Mouse (Mus musculus): ENCODE measurements around the gene Layn. TPM values are rescaled to one million over a fixed set of nuclear protein-coding genes. Genes with fewer than 3 reads are reported as not detected.

Layn gene
- polyA plus RNA-seq, 1 experiment from 2014 or later, result 5.2 TPM

GRCm38 (mm10) chr9:51021123-51021795, 55.6 kb downstream of the Layn start:
- H3K27me3 ChIP-seq (ENCODE audit: insufficient read depth, poor library complexity, severe bottlenecking), result no peaks in the 10 kb centered on the region
- no peaks in the 10 kb centered on the region for H3K36me3 ChIP-seq
- H3K9me3 ChIP-seq, result no peaks in the 10 kb centered on the region
- WGBS, result 78% methylated on average over 4 of the region's 4 CpGs
- H3K4me1 ChIP-seq, result no peaks in the 10 kb centered on the region
- no peak overlapping the region for H3K27ac ChIP-seq
- no peak overlapping the region for H3K4me3 ChIP-seq
- DNase-seq (ENCODE audit: low spot score), result no peak

- H3K27ac ChIP-seq, result no peak overlapping the region
- H3K4me1 ChIP-seq, result peaks cover 5% of the 10 kb centered on the region; the same call in 1 of the 2 replicates
- no peaks in the 10 kb centered on the region for H3K9me3 ChIP-seq
- 53% methylated on average over 3 of the region's 3 CpGs for WGBS
- no peaks in the 10 kb centered on the region for H3K36me3 ChIP-seq
- no peaks in the 10 kb centered on the region for H3K27me3 ChIP-seq (ENCODE audit: insufficient read depth, poor library complexity, severe bottlenecking)
- no peak overlapping the region for H3K4me3 ChIP-seq
- DNase-seq (ENCODE audit: low spot score), result no peak
Measured at GRCm38 (mm10) chr9:51020351-51020750, 56.5 kb downstream of the Layn start.

- DNase-seq (ENCODE audit: low spot score), result no peak
- H3K27ac ChIP-seq, result no peak overlapping the region
- no peaks in the 10 kb centered on the region for H3K9me3 ChIP-seq
- no peaks in the 10 kb centered on the region for H3K27me3 ChIP-seq (ENCODE audit: insufficient read depth, poor library complexity, severe bottlenecking)
- H3K36me3 ChIP-seq, result no peaks in the 10 kb centered on the region
- 74% methylated on average over 7 of the region's 7 CpGs for whole genome bisulfite sequencing
- H3K4me1 ChIP-seq, result peaks cover 5% of the 10 kb centered on the region; the same call in 1 of the 2 replicates
- no peak overlapping the region for H3K4me3 ChIP-seq
Measured at GRCm38 (mm10) chr9:51019670-51020069, 57.2 kb downstream of the Layn start.

GRCm38 (mm10) chr9:51015732-51016131, 61.2 kb downstream of the Layn start:
- no peaks in the 10 kb centered on the region; the same call in 1 of the 2 replicates for H3K27me3 ChIP-seq (ENCODE audit: insufficient read depth, poor library complexity, severe bottlenecking)
- H3K36me3 ChIP-seq, result no peaks in the 10 kb centered on the region
- 17% methylated on average over 4 of the region's 4 CpGs for WGBS
- H3K27ac ChIP-seq, result no peak overlapping the region
- DNase-seq (ENCODE audit: low spot score), result peak; percentile 74
- no peak overlapping the region for H3K4me3 ChIP-seq
- H3K4me1 ChIP-seq, result peaks cover 5% of the 10 kb centered on the region; the same call in 1 of the 2 replicates
- no peaks in the 10 kb centered on the region for H3K9me3 ChIP-seq

GRCm38 (mm10) chr9:51013644-51014043, 63.2 kb downstream of the Layn start:
- no peak for DNase-seq (ENCODE audit: low spot score)
- Histone ChIP-seq H3K27me3 (ENCODE audit: insufficient read depth, poor library complexity, severe bottlenecking) (peaks cover 8% of the 10 kb centered on the region; the same call in 1 of the 2 replicates), H3K27ac (no peak overlapping the region), H3K9me3 (no peaks in the 10 kb centered on the region), H3K4me1 (peaks cover 5% of the 10 kb centered on the region; the same call in 1 of the 2 replicates), H3K36me3 (no peaks in the 10 kb centered on the region), H3K4me3 (no peak overlapping the region)
- 65% methylated on average over 1 of the region's 1 CpGs for WGBS

- Histone ChIP-seq H3K27me3 (ENCODE audit: insufficient read depth, poor library complexity, severe bottlenecking) (peaks cover 8% of the 10 kb centered on the region; the same call in 1 of the 2 replicates), H3K4me3 (peak overlapping the region; percentile 96), H3K36me3 (no peaks in the 10 kb centered on the region), H3K27ac (peak overlapping the region; percentile 31; the same call in 1 of the 2 replicates), H3K4me1 (0 out of 2 replicates have a peak, but pooled peaks cover 2% of the 10 kb centered on the region), H3K9me3 (no peaks in the 10 kb centered on the region)
- 1% methylated on average over 6 of the region's 6 CpGs for WGBS
- DNase-seq (ENCODE audit: low spot score), result no peak
Measured at GRCm38 (mm10) chr9:51009656-51009950, 67.3 kb downstream of the Layn start.

- Histone ChIP-seq H3K27ac (peak within 1 kb of the TSS; percentile 94), H3K4me1 (0 out of 2 replicates have a peak, but pooled peaks cover 2% of the 10 kb centered on the region), H3K9me3 (no peaks in the 10 kb centered on the region), H3K4me3 (peak within 1 kb of the TSS; percentile 96), H3K36me3 (no peaks in the 10 kb centered on the region), H3K27me3 (ENCODE audit: insufficient read depth, poor library complexity, severe bottlenecking) (peaks cover 8% of the 10 kb centered on the region; the same call in 1 of the 2 replicates)
- WGBS, result under 1% methylated on average over 60 of the region's 85 CpGs
- peak; percentile 97 for DNase-seq (ENCODE audit: low spot score)
Measured at GRCm38 (mm10) chr9:51008841-51009655, 67.8 kb downstream of the Layn start, which contains the start of gene Sik2. Gene Sik2 (minus strand): TSS chr9:51009073.

GRCm38 (mm10) chr9:51008068-51008840, 68.6 kb downstream of the Layn start:
- no peaks in the 10 kb centered on the region for H3K9me3 ChIP-seq
- WGBS, result under 1% methylated on average over 60 of the region's 65 CpGs
- no peaks in the 10 kb centered on the region for H3K36me3 ChIP-seq
- H3K27ac ChIP-seq, result peak overlapping the region; percentile 94
- H3K27me3 ChIP-seq (ENCODE audit: insufficient read depth, poor library complexity, severe bottlenecking), result peaks cover 8% of the 10 kb centered on the region; the same call in 1 of the 2 replicates
- peak overlapping the region; percentile 96 for H3K4me3 ChIP-seq
- 0 out of 2 replicates have a peak, but pooled peaks cover 2% of the 10 kb centered on the region for H3K4me1 ChIP-seq
- DNase-seq (ENCODE audit: low spot score), result peak; percentile 90

GRCm38 (mm10) chr9:51007726-51008067, 69.2 kb downstream of the Layn start:
- 0 out of 2 replicates have a peak, but pooled peaks cover 2% of the 10 kb centered on the region for H3K4me1 ChIP-seq
- peak overlapping the region; percentile 94 for H3K27ac ChIP-seq
- H3K4me3 ChIP-seq, result peak overlapping the region; percentile 96
- 20% methylated on average over 10 of the region's 10 CpGs for WGBS
- H3K27me3 ChIP-seq (ENCODE audit: insufficient read depth, poor library complexity, severe bottlenecking), result peaks cover 8% of the 10 kb centered on the region; the same call in 1 of the 2 replicates
- no peaks in the 10 kb centered on the region for H3K36me3 ChIP-seq
- DNase-seq (ENCODE audit: low spot score), result no peak
- H3K9me3 ChIP-seq, result no peaks in the 10 kb centered on the region

- 0 out of 2 replicates have a peak, but pooled peaks cover 2% of the 10 kb centered on the region for H3K4me1 ChIP-seq
- DNase-seq (ENCODE audit: low spot score), result peak; percentile 81
- WGBS, result 8% methylated on average over 4 of the region's 4 CpGs
- H3K27ac ChIP-seq, result no peak overlapping the region
- no peaks in the 10 kb centered on the region for H3K36me3 ChIP-seq
- no peaks in the 10 kb centered on the region for H3K9me3 ChIP-seq
- H3K27me3 ChIP-seq (ENCODE audit: insufficient read depth, poor library complexity, severe bottlenecking), result peaks cover 8% of the 10 kb centered on the region; the same call in 1 of the 2 replicates
- H3K4me3 ChIP-seq, result no peak overlapping the region
Measured at GRCm38 (mm10) chr9:51006846-51007245, 70.0 kb downstream of the Layn start.

Data from heart, embryonic 10.5 days (tissue).